Mouse (Mus musculus) monocyte, adult 59 days (primary cell): ENCODE data around the gene Asmt. TPM values are rescaled to one million over a fixed set of nuclear protein-coding genes. Genes with fewer than 3 reads are reported as not detected.

ENCODE experiments used
- total RNA-seq, 2 experiments: library from RNA; stranded (reverse); gene quantifications; one replicate each; pipeline ENCODE4 v1.2.4; 2023

Asmt gene
- under 1 TPM; 0.55 to 0.61 TPM for total RNA-seq

GRCm38 (mm10) chrX:170672594-170673092, at the start of gene Asmt:
Gene Asmt, plus strand, starts transcription at chrX:170672644.

